In the genomic region with DNA sequence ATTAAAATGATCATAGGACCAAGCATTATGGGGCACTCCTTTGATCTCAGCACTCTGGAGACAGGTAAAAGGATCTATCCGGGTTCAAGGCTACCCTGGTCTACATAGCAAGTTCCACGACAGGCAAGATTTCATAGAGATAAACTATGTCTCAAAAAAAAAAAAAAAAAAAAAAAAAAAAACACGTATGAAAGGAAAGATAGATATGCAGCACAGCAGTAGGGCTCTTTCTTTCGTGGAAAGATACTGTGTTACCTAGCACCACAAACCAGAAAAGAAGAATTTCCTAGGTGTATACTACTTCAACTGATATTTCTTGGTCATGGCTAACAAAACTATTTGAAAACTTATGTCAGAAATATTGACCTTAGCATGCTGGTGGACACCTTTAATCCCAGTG, we compare ENCODE assay signal across 16 mouse cellular contexts.
"Had no signal": no experiment of that assay in that cellular context is flagged by ENCODE, and none has a peak within 500 bp of the region (broad histone marks: within the 10 kb centered on the region; RNA-seq: fewer than 3 reads in every experiment).

No protein-coding gene starts in this region.

- H3K9ac ChIP-seq: neural tube, embryonic 13.5 days; neural tube, embryonic 15.5 days; stomach, embryonic 15.5 days had no signal

- H3K27ac ChIP-seq: neural tube, embryonic 13.5 days; neural tube, embryonic 15.5 days; stomach, embryonic 15.5 days; stomach, postnatal 0 days had no signal

- H3K4me2 ChIP-seq: neural tube, embryonic 13.5 days; neural tube, embryonic 15.5 days; stomach, embryonic 15.5 days had no signal

- H3K9me3 ChIP-seq: neural tube, embryonic 13.5 days; neural tube, embryonic 15.5 days; stomach, embryonic 15.5 days had no signal

- H3K27me3 ChIP-seq: neural tube, embryonic 13.5 days; neural tube, embryonic 15.5 days; stomach, embryonic 15.5 days had no signal

- DNase-seq: retina, postnatal 1 day; right cerebral cortex, adult 18-20 months; right cerebral cortex, postnatal 14 days; right cerebral cortex, postnatal 25 days; right cerebral cortex, postnatal 4 days; spleen, adult 18-20 months; thymus, adult 18-20 months; thymus, adult 2 months; thymus, postnatal 14 days; thymus, postnatal 25 days; thymus, postnatal 36 days; thymus, postnatal 4 days had no signal

- H3K4me3 ChIP-seq: neural tube, embryonic 13.5 days; neural tube, embryonic 15.5 days; stomach, embryonic 15.5 days had no signal

- H3K4me1 ChIP-seq: neural tube, embryonic 13.5 days; neural tube, embryonic 15.5 days; stomach, embryonic 15.5 days had no signal
